Mouse (Mus musculus): Measurements from ENCODE around the gene Tmem59l. TPM values are rescaled to one million over a fixed set of nuclear protein-coding genes. Genes with fewer than 3 reads are reported as not detected.

Gene Tmem59l
- total RNA-seq, 2 experiments from 2014 or later: not detected

- no peak for DNase-seq (ENCODE audit: low spot score in 2 of 2)
Measured at GRCm38 (mm10) chr8:70463306-70463705, 23.9 kb downstream of the Tmem59l start.

- no peak for DNase-seq (ENCODE audit: low spot score in 2 of 2)
Measured at GRCm38 (mm10) chr8:70462516-70462813, 24.7 kb downstream of the Tmem59l start.

GRCm38 (mm10) chr8:70461765-70462515 is 25.2 kb downstream of the Tmem59l start:
- no peak for DNase-seq (ENCODE audit: low spot score in 2 of 2)

GRCm38 (mm10) chr8:70460606-70461005 is 26.6 kb downstream of the Tmem59l start:
- no peak for DNase-seq (ENCODE audit: low spot score in 2 of 2)

GRCm38 (mm10) chr8:70460199-70460598 is 27.0 kb downstream of the Tmem59l start:
- DNase-seq (ENCODE audit: low spot score in 2 of 2): no peak

GRCm38 (mm10) chr8:70459636-70460035 is 27.5 kb downstream of the Tmem59l start:
- DNase-seq (ENCODE audit: low spot score in 2 of 2): no peak

GRCm38 (mm10) chr8:70458462-70458861 is 28.7 kb downstream of the Tmem59l start:
- no peak for DNase-seq (ENCODE audit: low spot score in 2 of 2)

GRCm38 (mm10) chr8:70457882-70458281 is 29.3 kb downstream of the Tmem59l start:
- DNase-seq (ENCODE audit: low spot score in 2 of 2): no peak

- no peak for DNase-seq (ENCODE audit: low spot score in 2 of 2)
Measured at GRCm38 (mm10) chr8:70456996-70457395, 30.2 kb downstream of the Tmem59l start.

- DNase-seq (ENCODE audit: low spot score in 2 of 2): no peak
Measured at GRCm38 (mm10) chr8:70453852-70454251, 33.3 kb downstream of the Tmem59l start.

GRCm38 (mm10) chr8:70452196-70452966 is 34.8 kb downstream of the Tmem59l start:
- no peak for DNase-seq (ENCODE audit: low spot score in 2 of 2)

- peak in 1 of 2 experiments; percentile 48 for DNase-seq (ENCODE audit: low spot score in 2 of 2)
Measured at GRCm38 (mm10) chr8:70447639-70448420, 39.3 kb downstream of the Tmem59l start.

GRCm38 (mm10) chr8:70445988-70446387 is 41.2 kb downstream of the Tmem59l start:
- DNase-seq (ENCODE audit: low spot score in 2 of 2): no peak

- DNase-seq (ENCODE audit: low spot score in 2 of 2): no peak
Measured at GRCm38 (mm10) chr8:70443326-70443725, 43.8 kb downstream of the Tmem59l start.

GRCm38 (mm10) chr8:70441565-70441964 is 45.6 kb downstream of the Tmem59l start:
- no peak for DNase-seq (ENCODE audit: low spot score in 2 of 2)

- no peak for DNase-seq (ENCODE audit: low spot score in 2 of 2)
Measured at GRCm38 (mm10) chr8:70440246-70440645, 46.9 kb downstream of the Tmem59l start.

GRCm38 (mm10) chr8:70439848-70440179 is 47.3 kb downstream of the Tmem59l start:
- no peak for DNase-seq (ENCODE audit: low spot score in 2 of 2)

- peak; percentile 96 to 97 for DNase-seq (ENCODE audit: low spot score in 2 of 2)
Measured at GRCm38 (mm10) chr8:70439055-70439847, 47.9 kb downstream of the Tmem59l start, which contains the start of gene Crtc1. Gene Crtc1, minus strand, starts transcription at chr8:70439579.

GRCm38 (mm10) chr8:70438423-70438822 is 48.7 kb downstream of the Tmem59l start:
- DNase-seq (ENCODE audit: low spot score in 2 of 2): no peak

GRCm38 (mm10) chr8:70435156-70435555 is 52.0 kb downstream of the Tmem59l start:
- no peak for DNase-seq (ENCODE audit: low spot score in 2 of 2)

Data from gastrocnemius, postnatal 4 days (tissue).